Mouse (Mus musculus) forebrain, embryonic 11.5 days (tissue): ENCODE measurements around the gene Pgbd5. TPM values are rescaled to one million over a fixed set of nuclear protein-coding genes. Genes with fewer than 3 reads are reported as not detected.

Experiments
- ATAC-seq: fragments of 200-750 bp; cut with Nextera tagmentation; replicated peaks from 2 replicates; pipeline ENCODE4 v1.8.0; 2017; ENCODE audit warnings: moderate TSS enrichment; ENCODE audit not compliant: low FRiP score
- DNase-seq: peaks from one replicate; pipeline ENCODE4 v3.0.0-alpha.2; 2017; ENCODE audit warnings: low spot score
- H3K27ac ChIP-seq: fragments of 300-500 bp; sonication (generic); 2 replicates; pipeline ENCODE4 v1.5.1; 2014; ENCODE audit warnings: low read depth, low read length
- H3K27me3 ChIP-seq: fragments of 300-500 bp; sonication (generic); 2 replicates; pipeline ENCODE4 v1.6.1; 2014; ENCODE audit warnings: mild to moderate bottlenecking, low read length, mixed read lengths; ENCODE audit not compliant: control insufficient read depth, insufficient read depth
- H3K36me3 ChIP-seq: fragments of 300-500 bp; sonication (generic); 2 replicates; pipeline ENCODE4 v1.6.1; 2014; ENCODE audit warnings: mild to moderate bottlenecking, low read length, moderate library complexity, mixed read lengths; ENCODE audit not compliant: control insufficient read depth, insufficient read depth
- H3K4me1 ChIP-seq: fragments of 300-500 bp; sonication (generic); replicated peaks from 2 replicates; pipeline ENCODE4 v1.6.1; 2014; ENCODE audit warnings: low read length, mixed read lengths; ENCODE audit not compliant: control insufficient read depth, insufficient read depth
- H3K4me2 ChIP-seq: fragments of 300-500 bp; sonication (generic); 2 replicates; pipeline ENCODE4 v1.6.1; 2014; ENCODE audit warnings: low read depth, mild to moderate bottlenecking, low read length, moderate library complexity, mixed read lengths; ENCODE audit not compliant: severe bottlenecking
- H3K4me3 ChIP-seq: fragments of 300-500 bp; sonication (generic); 2 replicates; pipeline ENCODE4 v1.5.1; 2014; ENCODE audit warnings: low read depth, low read length
- H3K9ac ChIP-seq: fragments of 300-500 bp; sonication (generic); 2 replicates; pipeline ENCODE4 v1.6.1; 2014; ENCODE audit warnings: low read length
- H3K9me3 ChIP-seq: fragments of 300-500 bp; sonication (generic); 2 replicates; pipeline ENCODE4 v1.6.1; 2016; ENCODE audit warnings: low read length, mixed read lengths; ENCODE audit not compliant: control insufficient read depth
- WGBS: fragments of 180-500 bp; shearing (Covaris S2); extraction: QIAGEN DNeasy Blood & Tissue Kit; methylation state at CpG from one replicate; pipeline ENCODE4 v1.1.7; 2014; 5-methylcytosine and 5-hydroxymethylcytosine counted together
- polyA plus RNA-seq: library from polyadenylated mRNA; unstranded; fragments of >200 nt; fragmentation: Nextera tagmentation; extraction: Ambion mirVana; gene quantifications from 2 replicates; pipeline ENCODE4 v1.2.1, GENCODE M21; 2014

Gene Pgbd5
- polyA plus RNA-seq, 1 experiment from 2014 or later: 5.3 TPM

DNA sequence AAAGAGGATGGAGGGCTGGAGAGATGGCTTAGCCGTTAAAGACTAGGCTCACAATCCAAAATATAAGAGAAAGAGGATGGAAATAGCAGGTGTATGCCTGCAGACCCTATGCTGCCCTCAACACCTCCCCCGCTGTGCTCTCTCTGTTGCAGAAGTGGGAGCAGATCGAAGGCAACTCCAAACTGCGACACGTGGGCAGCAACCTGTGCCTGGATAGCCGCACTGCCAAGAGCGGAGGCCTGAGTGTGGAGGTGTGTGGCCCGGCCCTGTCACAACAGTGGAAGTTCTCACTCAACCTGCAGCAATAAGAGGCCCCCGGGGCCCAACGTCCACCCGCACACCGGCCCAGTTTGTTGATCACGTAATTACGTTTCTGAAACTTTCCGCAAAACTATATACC is 96.3 kb downstream of the Pgbd5 start:
- no peaks in the 10 kb centered on the region; the same call in 1 of the 2 replicates for H3K4me1 ChIP-seq
- WGBS: 97% methylated on average over 15 of the region's 15 CpGs
- no peak overlapping the region for H3K4me3 ChIP-seq
- DNase-seq (no peak), ATAC-seq (no peak)
- H3K27me3 ChIP-seq: no peaks in the 10 kb centered on the region
- H3K9me3 ChIP-seq: no peaks in the 10 kb centered on the region
- H3K9ac ChIP-seq: no peak overlapping the region
- no peak overlapping the region for H3K4me2 ChIP-seq
- no peak overlapping the region for H3K27ac ChIP-seq
- H3K36me3 ChIP-seq: peaks cover 7% of the 10 kb centered on the region; the same call in 1 of the 2 replicates

- no peak for DNase-seq
- Histone ChIP-seq H3K4me2 (no peak overlapping the region), H3K4me1 (no peaks in the 10 kb centered on the region), H3K27me3 (no peaks in the 10 kb centered on the region), H3K9ac (no peak overlapping the region), H3K4me3 (no peak overlapping the region), H3K27ac (no peak overlapping the region), H3K9me3 (no peaks in the 10 kb centered on the region), H3K36me3 (peaks cover 7% of the 10 kb centered on the region; the same call in 1 of the 2 replicates)
- ATAC-seq: no peak
- WGBS: 68% methylated on average over 17 of the region's 17 CpGs
Measured at GRCm38 (mm10) chr8:124340360-124341068, 98.9 kb downstream of the Pgbd5 start.

DNA sequence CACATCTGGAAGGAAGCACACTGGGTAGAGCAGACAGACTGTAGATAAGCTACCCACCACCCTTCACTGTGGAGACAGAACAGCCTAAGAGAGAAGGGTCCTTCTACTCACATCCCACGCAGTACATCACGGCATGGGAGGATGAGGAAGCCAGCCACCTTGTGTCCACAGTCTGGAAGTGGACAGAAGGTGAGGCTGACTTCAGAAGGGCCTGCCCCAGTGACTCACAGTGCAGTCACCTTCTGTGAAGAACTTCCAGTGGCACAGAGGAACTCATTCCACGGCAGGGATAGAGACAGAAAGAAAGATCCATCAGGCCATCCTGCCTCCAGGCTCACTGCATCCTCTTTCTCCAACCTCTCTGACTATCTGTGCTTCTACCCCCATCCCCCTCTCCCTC is 99.7 kb downstream of the Pgbd5 start:
- Histone ChIP-seq H3K36me3 (peaks cover 7% of the 10 kb centered on the region; the same call in 1 of the 2 replicates), H3K4me1 (no peaks in the 10 kb centered on the region), H3K27me3 (no peaks in the 10 kb centered on the region), H3K4me3 (no peak overlapping the region), H3K4me2 (no peak overlapping the region), H3K9me3 (no peaks in the 10 kb centered on the region), H3K9ac (no peak overlapping the region), H3K27ac (no peak overlapping the region)
- DNase-seq: no peak
- 87% methylated on average over 3 of the region's 3 CpGs for WGBS
- no peak for ATAC-seq

GRCm38 (mm10) chr8:124336302-124336701 is 103.2 kb downstream of the Pgbd5 start:
- no peak for ATAC-seq

GRCm38 (mm10) chr8:124331706-124332105 is 107.8 kb downstream of the Pgbd5 start:
- Histone ChIP-seq H3K4me1 (0 out of 2 replicates have a peak, but pooled peaks cover 2% of the 10 kb centered on the region), H3K27me3 (no peaks in the 10 kb centered on the region), H3K4me2 (no peak overlapping the region), H3K36me3 (no peaks in the 10 kb centered on the region; the same call in 1 of the 2 replicates), H3K27ac (no peak overlapping the region), H3K4me3 (no peak overlapping the region), H3K9ac (no peak overlapping the region), H3K9me3 (no peaks in the 10 kb centered on the region)
- DNase-seq (no peak), ATAC-seq (no peak)
- WGBS: 74% methylated on average over 11 of the region's 11 CpGs

More at GRCm38 (mm10) chr8:124336302-124336701, 103.2 kb downstream of the Pgbd5 start:
- Histone ChIP-seq H3K36me3 (peaks cover 4% of the 10 kb centered on the region; the same call in 1 of the 2 replicates), H3K4me2 (no peak overlapping the region), H3K9ac (no peak overlapping the region), H3K27ac (no peak overlapping the region), H3K4me3 (no peak overlapping the region), H3K27me3 (no peaks in the 10 kb centered on the region), H3K4me1 (no peaks in the 10 kb centered on the region), H3K9me3 (no peaks in the 10 kb centered on the region)
- no peak for DNase-seq
- 93% methylated on average over 13 of the region's 13 CpGs for WGBS

GRCm38 (mm10) chr8:124331094-124331493 is 108.4 kb downstream of the Pgbd5 start:
- 88% methylated on average over 3 of the region's 3 CpGs for WGBS
- Histone ChIP-seq H3K27ac (no peak overlapping the region), H3K36me3 (no peaks in the 10 kb centered on the region; the same call in 1 of the 2 replicates)

GRCm38 (mm10) chr8:124330433-124330832 is 109.0 kb downstream of the Pgbd5 start:
- Histone ChIP-seq H3K9me3 (no peaks in the 10 kb centered on the region), H3K27me3 (no peaks in the 10 kb centered on the region), H3K4me2 (no peak overlapping the region), H3K36me3 (no peaks in the 10 kb centered on the region; the same call in 1 of the 2 replicates), H3K4me1 (0 out of 2 replicates have a peak, but pooled peaks cover 2% of the 10 kb centered on the region), H3K9ac (no peak overlapping the region), H3K27ac (peak overlapping the region; percentile 10; the same call in 1 of the 2 replicates), H3K4me3 (no peak overlapping the region)
- WGBS: 48% methylated on average over 2 of the region's 3 CpGs
- DNase-seq: no peak
- no peak for ATAC-seq

More at GRCm38 (mm10) chr8:124331094-124331493, 108.4 kb downstream of the Pgbd5 start:
- DNase-seq: no peak
- Histone ChIP-seq H3K9ac (no peak overlapping the region), H3K27me3 (no peaks in the 10 kb centered on the region), H3K4me1 (0 out of 2 replicates have a peak, but pooled peaks cover 2% of the 10 kb centered on the region), H3K4me3 (no peak overlapping the region), H3K4me2 (no peak overlapping the region), H3K9me3 (no peaks in the 10 kb centered on the region)
- ATAC-seq: no peak

DNA sequence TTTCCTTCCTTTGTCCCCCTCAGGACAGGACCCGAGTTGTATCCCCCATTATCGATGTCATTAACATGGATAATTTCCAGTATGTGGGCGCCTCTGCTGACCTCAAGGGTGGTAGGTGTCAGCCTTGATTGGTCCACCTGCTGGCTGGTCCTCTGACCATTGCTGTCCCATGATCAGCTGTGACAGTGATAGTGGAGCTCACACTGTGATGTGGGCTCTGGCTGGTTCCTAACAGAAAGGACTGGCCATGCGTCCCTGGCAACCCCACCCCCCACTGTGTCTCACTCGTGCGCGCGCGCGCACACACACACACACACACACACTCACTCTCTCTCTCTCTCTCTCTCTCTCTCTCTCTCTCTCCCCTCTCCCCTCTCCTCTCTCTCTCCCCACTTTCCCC is 109.8 kb downstream of the Pgbd5 start:
- Histone ChIP-seq H3K4me3 (no peak overlapping the region), H3K4me1 (0 out of 2 replicates have a peak, but pooled peaks cover 2% of the 10 kb centered on the region), H3K36me3 (no peaks in the 10 kb centered on the region; the same call in 1 of the 2 replicates), H3K27me3 (no peaks in the 10 kb centered on the region), H3K4me2 (no peak overlapping the region), H3K27ac (no peak overlapping the region), H3K9ac (no peak overlapping the region), H3K9me3 (no peaks in the 10 kb centered on the region)
- DNase-seq (no peak), ATAC-seq (no peak)
- 57% methylated on average over 10 of the region's 10 CpGs for WGBS
